Mouse (Mus musculus) spleen, adult 2 months (tissue): Measurements from ENCODE around the gene Scml4.

Source experiments
- CTCF ChIP-seq: fragments of 200-500 bp; IDR thresholded peaks from 2 replicates; pipeline ENCODE4 v1.5.1; 2011; ENCODE audit warnings: mild to moderate bottlenecking, inconsistent platforms; ENCODE audit not compliant: insufficient read depth, insufficient read length, insufficient replicate concordance; ENCODE audit errors: extremely low read depth
- POLR2A ChIP-seq: fragments of 200-500 bp; IDR thresholded peaks from 2 replicates; pipeline ENCODE4 v1.6.1; 2011; ENCODE audit warnings: low read depth, low read length, inconsistent platforms

DNA sequence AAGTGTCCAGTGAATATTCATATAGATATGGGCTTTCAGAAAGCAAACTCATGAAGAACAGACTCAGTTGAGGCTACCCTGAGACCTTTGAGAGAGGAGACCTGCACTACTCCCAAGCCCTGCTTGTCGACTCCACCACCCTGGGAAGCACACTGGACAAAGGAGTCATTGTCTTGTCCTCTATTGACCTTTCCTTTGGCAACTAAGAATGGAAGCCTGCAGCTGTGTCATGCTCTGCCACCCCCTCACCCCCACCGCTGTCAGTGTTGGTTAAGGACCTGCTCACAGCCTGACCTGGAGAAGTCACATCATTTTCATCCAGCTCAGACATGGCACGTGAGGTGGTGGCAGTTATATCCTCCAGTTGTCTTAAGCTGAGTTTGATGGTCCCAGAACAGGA, 34.1 kb downstream of the Scml4 start:
- TF ChIP-seq CTCF (no peak), POLR2A (no peak)
